Mouse (Mus musculus): Measurements from ENCODE around the gene Mcoln2.
A peak's percentile ranks its signal among the peaks of the same experiment; 100 is the strongest.
"Not testable (repeated sequence)": the region's sequence is repeated elsewhere in the genome, so short reads cannot be mapped to it uniquely, and the experiment has no call there.

Mcoln2 gene

DNA sequence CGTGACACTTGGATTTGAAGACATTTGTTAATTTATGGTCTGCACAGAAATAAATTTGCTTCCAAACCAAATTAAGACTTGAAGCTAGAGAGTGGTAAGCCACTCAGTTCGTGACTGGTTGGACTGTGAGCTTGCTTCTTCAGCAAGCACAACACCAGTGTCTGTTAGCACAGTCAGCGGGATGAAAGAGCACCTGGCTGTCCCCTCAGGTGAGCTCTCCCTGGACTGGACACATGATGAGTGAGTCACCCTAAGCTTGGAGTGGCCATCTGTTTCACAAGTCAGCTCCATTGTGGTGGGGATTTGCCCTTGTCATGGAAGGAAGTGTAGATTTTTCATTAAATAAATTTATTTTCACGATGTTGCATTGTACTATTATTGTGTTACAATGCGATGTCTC lies 45.5 kb downstream of the Mcoln2 start:
- no peak for DNase-seq

DNA sequence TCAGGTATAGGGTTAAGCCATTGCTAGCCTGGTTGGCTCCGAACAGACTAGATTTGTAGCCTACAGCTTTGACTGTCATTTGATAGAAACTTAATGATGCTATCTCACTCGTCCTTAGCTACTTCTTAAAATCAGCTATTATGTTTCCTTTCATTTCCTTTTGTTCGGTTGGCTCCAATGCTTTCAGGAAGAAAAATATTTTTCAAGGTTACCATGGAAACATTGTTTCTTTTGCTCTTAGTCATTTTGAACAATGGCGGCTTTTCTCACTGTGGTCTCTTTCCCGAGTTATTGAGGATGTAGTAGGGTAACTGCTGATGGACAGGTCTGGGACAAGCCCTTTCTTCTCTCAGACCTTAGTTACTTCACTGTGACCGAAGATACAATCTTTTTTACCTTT lies 46.7 kb downstream of the Mcoln2 start:
- DNase-seq = no peak

DNA sequence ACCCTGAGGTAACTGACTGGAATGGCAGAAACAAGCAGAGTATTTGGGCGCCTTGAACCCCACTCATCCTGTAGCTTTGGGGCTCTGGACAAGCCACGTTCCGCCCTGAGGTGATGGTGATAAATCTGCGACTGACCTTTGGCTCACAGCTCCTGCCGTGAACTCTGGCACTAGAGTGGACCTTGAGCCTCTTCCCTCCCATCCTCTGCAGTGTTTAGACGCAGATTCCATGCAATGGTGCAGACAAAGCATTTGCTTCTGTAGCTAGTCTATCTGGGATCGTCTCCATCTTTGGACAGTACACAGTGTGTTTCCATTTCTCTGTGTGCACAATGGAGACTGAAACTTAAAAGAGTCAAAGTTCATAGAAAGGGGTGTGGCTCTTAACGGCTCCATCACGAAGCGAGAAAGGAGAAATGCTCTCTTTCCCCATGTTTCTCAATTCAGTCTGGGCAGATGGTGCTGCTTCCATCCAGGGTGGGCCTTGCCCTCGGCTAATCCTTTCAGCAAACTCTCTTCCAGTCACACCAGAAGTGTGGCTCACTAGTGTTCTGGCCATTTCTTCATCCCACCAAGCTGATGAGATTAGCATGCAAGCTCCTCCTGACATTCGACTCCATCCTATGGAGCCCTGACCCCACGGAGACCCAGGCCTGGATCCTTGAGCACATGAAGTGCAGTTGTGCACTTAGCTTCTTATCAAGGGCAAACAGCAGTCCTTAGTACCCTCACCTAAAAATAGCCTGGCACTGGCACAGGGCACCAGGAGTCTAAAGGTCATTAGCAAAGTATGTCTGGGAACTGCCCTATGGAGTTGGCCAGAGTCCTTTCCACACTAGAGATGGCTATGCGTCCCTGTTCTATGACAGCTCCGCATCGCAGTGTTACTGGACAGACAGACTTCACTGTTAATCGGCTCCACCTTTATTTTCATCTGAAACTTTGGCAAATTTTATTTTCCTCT lies 47.4 kb downstream of the Mcoln2 start:
- DNase-seq = no peak

DNA sequence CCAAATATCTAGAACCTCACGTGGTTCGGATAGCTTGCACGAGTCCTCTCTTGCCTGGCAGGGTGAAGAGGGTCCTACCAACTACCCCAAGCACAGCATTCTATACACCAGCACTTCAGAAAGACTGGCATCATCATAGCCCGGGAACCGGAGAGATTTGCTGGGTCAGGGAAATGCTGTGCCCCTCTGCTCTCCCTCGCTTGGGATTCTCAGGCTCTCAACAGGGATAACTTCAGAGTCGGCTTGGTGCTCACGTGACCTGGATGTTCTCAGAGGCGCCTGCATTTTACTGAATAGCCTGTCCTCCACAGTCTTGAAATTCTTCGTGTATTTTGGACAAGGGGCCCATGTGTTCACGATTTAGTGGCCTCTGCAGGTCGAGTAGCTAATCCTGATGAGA lies 48.2 kb downstream of the Mcoln2 start:
- no peak for DNase-seq

DNA sequence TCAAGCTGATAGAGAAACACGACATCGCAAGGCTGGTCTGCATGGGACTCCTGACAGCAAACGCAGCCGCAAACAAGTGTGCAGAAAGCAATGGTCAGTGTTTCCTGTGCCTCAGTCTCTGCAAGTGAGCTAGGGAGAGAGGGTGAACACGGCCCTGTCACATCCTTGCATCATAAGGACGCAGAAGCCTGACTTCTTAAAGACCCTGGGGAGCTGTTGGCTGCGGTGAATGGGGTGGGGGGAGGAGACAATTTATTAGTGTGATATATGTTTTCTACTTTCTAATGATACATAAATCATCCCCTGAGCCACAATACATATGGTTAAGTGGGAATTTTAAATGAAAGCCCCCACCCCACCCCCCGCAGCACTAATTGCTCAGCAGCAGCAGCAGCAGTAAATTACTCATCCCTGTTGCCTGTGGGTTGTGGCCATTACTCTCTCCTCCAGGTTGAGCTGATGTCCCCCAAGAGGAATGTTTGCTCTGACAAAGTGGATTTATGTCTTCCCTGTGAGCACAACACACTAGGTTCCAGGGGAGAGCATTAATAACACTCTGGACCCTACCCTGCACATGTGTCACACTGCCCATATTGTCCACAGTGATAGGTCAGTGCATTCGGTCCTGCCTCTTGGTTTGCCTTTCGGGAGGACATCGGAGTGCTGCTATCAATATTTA lies 49.3 kb downstream of the Mcoln2 start:
- DNase-seq = no peak

DNA sequence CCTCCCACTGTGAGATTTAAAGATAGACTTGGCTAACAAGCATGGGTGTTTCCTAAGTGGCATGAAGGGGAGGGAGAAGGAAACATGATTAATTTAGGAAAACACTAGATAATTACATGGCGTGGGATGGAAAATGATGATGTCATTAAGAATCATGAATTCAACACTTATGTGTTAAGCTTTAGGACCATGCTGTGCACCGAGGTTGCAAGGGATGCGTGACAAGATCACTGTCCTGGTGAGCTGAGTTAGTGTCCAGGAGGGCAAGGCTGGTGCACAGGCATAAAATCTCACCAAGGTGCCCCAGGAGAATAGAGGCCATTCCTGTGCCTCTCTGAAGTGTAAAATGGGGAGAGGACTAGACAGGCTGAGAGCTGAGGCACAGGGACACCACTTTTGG lies 49.9 kb downstream of the Mcoln2 start:
- no peak for DNase-seq

DNA sequence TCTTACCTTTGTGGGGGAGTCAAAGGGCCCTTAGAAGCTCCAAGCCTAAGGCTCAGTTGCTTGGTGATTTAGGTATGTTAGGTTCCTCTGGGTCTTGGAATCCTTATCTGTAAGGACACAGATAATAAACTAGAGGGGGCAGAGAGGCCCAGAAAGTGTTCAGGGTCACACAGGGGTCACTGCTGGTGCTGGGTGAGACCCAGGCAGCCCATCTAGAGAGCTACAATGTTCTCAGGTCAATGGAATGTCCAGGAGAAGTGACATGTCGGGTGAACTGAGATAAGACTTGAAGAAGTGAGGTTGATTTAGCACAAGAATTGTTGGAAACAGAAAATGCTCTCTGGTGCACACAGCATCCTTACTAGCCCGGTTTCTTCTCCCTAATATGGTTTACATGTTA lies 54.7 kb downstream of the Mcoln2 start:
- DNase-seq = no peak

DNA sequence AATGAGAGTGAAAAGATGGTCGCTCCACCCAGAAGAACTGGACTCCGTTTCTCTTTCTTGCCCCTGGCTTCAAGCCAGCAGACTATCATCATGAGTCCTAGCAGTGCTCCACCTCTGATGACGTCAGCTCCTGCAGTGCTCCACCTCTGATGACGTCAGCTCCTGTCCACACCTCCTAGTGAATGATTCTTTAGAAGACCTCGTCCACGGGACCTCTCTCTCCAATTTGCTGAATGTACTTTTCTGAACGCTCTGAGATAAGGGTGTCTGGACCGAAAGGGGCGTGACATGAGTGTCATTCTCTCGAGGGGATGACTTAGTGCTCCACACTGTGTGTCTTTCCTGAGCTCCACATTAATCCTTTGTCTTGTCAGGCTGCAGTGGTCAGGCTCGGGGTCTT lies 55.7 kb downstream of the Mcoln2 start:
- no peak for DNase-seq

DNA sequence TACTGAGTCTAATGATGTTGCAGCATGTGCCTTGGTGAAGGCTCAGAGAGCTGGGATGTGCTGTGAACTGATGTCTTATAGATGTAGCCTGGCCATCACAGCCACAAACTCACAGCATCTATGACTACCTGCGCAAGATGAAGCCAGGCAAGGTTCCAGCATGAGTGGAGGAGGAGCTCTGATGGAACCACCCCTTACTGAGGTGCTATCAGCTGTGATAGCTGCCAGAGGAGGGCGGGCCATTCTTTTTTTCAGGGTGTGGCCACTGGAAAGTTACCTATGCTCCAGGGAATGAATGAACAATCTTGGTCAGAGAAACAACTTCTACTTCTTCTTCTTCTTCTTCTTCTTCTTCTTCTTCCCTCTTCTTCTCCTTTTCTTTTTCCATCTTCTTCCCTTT lies 57.0 kb downstream of the Mcoln2 start:
- no peak for DNase-seq

DNA sequence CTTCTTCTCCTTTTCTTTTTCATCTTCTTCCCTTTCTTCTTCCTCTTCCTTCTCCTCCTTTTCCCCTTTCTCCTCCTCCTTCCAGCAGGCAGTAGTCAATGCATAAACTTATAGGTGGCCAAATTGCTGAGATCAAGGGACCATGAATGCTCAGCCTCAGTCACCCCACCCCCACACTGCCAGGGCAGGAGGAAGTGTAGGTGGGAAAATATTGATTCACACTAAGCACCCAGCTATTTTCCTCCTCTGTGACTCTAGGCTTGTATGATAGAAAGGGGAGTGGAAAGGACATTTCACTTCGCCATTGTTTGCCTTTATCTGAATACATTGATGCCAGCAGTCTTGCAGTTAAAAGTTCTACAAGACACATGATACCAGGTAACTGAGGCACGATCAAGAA lies 57.8 kb downstream of the Mcoln2 start:
- no peak for DNase-seq

DNA sequence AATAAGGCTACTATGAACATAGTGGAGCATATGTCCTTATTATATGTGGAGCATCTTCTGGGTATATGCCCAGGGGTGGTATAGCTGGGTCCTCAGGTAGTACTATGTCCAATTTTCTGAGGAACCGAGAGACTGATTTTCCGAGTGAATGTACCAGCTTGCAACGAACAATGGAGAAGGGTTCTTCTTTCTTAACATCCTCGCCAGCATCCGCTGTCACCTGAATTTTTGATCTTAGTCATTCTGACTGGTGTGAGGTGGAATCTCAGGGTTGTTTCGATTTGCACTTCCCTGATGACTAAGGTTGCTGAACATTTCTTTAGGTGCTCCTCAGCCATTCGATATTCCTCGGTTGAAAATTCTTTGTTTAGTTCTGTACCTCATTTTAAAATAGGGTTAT lies 60.1 kb downstream of the Mcoln2 start:
- not testable (repeated sequence) for DNase-seq

DNA sequence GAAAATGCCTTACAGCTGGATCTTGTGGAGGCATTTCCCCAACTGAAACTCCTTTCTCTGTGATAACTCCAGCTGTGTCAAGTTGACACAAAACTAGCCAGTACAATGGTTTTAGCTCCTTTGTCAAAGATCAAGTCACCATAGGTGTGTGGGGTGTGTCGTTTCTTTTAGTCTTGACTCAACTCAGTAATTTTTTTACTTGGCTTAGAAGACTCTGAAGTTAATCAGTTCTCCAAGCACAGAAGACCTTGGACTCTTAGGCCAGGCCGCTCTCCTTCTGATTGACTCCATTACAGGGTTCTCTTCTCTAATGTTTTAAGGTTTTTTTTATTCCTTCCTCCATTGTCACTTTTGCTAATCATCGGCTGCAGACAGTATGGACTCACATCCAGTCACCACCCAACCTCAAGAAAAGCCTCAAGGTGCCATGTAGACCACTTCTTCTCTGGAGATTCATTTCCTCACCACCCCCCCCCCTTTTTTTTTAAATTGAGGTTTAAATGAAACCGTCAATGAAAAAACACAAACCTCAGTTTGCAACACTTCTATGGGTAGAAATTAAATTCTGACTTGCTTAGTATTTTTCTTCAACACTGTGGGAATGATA lies 61.6 kb downstream of the Mcoln2 start:
- no peak for DNase-seq

DNA sequence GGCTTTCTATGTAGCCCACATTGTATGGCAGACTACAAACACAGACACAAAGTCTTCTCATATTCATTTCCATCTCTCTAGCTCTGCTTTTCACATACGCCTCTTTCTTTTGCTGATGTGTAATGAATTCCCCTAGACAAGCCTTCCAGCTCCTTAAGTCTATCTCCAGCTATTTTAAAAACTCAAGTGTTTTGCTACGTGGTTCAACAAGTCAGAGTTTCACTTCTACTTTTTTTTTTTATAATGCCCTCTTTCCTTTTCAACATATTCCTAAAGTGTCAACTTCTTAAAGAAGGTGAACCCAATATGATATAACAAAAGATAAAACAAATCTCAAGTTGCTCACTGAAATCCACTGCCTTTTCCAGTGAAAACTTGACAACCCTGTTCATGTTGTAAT lies 62.3 kb downstream of the Mcoln2 start:
- no peak for DNase-seq

DNA sequence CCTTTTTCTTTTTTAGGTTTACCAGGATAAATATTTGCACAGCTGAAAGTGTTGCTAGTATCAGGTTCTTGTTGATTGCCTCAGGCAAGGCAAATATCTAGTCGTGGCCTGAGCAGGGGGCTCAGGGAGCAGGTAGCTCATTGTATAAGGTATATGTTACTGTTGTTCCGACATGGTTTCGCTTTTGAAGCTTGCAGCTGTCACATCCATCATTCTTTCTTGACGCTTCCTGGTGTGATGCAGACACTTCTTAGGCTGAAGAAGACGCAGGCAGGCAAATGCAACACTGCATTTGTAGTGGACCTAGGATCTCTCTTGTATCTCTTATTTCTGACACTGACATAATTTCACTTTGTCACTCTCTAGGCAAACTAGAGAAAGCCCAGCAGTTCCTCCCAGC lies 63.7 kb downstream of the Mcoln2 start:
- no peak for DNase-seq

DNA sequence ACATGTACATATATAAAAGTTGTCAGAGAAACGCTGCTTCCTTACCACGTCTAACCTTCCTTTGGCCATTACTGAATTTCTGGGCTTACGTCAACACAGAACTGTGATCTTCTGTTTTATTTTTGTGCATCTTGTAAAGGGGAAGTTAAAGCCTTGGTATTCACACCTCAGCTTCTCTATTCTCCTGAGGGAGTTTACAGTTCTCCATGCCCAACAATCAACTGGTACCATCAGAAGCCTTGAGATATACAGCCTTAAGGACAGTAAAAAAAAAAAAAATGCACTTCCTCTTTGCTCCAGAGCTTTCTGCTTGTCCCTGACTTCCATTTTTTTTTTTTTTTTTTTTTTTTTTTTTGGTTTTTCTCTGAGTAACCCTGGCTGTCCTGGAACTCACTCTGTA lies 66.9 kb downstream of the Mcoln2 start:
- no peak for DNase-seq

DNA sequence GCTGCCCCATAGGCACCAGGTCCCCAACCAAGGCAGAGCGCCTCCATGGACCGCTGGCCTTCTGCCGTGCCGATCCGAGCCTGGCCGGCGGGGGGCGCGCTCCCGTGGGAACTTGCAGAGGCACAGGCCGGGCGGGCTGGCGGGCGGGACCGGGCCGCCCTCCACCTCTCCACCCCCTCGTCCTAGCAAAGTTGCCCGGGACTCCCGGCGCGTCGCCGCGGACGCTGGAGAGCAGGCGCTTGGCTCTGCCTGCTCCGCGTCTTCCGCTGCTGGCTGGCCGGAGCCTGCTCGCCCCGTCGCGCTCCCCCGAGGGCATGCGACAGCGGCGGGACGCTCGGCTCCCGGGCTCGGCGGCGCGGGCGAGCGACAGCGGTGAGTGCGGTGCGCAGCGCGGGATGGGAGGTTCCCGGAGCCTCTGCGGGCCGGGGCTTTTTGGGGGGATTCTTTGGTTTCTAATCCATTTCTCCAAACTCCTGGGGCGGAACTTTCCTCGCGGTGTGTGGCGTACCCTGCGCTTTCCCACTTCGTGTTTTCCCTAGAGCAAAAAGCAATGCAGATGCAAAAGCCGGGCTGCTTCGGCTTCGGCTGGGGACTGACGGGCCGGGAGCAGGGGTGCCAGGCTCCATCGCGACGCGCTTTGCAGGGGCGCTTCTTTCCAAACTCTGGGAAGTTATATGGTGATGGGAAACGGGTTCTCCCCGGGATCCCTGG lies 71.3 kb downstream of the Mcoln2 start, which contains the start of gene Lpar3:
Gene Lpar3 (plus strand): TSS at position 188 of the 711 bp plus-strand sequence.
- peak; percentile 4 for DNase-seq

DNA sequence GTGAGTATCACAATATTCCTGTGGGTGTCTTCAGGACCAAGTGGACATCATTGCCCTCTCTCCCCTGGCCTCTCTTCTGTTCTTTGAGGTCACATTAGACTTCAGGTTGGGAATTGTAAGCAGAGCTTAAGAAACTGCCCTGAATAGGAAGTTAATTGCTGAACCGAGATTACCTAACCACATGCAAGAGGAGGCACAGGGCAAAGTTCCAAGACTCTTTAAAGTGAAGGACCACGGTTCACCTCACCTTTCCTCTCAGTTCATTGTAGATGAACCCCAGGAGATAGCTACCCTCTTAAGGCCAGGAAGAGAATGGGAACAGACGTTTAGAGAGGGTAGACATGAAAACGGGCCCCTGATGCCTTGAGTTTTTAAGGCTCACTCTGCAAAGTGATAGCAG lies 74.6 kb downstream of the Mcoln2 start:
- DNase-seq = no peak

DNA sequence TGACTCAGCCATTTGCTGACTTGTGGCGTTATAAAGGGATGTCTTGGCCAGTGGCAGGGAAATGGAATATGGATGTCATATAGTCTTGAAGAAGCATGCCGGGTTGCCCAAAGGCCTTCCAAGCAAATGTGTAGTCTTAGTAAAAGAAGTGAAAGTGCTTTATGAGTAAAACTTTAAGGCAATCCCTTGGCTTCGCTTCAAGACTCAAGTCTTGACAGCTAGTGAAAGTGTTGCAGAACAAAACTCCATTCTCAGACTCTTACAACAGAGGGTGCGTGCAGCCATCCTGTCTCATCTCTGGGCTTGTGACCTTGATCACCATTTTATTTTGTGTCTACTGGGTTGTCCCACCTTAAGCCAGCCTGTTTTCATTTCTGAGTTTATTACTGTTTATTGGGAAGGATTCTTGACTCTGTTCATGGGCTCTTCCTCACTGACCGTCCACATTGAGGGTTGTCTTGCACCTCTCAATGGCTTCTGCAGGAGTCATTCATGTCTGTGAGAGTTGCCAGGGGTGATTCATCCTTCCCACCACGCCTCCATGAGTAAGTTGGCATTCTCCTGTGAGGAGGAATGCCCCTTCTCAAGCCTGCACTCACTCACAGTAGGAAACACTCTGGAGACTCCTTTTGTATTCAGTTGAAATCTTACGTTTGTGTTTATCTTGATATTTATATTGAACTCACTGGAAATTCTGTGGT lies 75.6 kb downstream of the Mcoln2 start:
- DNase-seq = no peak

DNA sequence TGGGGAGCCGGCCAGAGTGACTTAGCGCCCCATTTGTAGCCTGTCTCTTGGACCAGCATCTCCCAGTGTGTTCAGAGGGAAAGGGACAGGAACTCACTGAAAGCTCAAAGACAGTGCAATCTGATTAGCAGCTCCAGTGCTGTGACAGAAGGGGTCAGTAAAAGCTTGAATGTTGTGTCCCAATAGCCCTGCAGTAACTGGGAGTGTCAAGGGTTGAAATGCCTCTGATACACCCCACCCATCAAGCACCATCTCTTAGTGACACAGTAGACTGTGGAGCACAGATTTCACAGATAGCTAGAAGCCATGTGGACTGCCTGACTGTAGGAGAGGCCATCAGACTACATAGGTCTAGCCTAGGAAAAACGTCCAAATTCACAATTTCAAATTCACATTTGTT lies 77.8 kb downstream of the Mcoln2 start:
- no peak for DNase-seq

DNA sequence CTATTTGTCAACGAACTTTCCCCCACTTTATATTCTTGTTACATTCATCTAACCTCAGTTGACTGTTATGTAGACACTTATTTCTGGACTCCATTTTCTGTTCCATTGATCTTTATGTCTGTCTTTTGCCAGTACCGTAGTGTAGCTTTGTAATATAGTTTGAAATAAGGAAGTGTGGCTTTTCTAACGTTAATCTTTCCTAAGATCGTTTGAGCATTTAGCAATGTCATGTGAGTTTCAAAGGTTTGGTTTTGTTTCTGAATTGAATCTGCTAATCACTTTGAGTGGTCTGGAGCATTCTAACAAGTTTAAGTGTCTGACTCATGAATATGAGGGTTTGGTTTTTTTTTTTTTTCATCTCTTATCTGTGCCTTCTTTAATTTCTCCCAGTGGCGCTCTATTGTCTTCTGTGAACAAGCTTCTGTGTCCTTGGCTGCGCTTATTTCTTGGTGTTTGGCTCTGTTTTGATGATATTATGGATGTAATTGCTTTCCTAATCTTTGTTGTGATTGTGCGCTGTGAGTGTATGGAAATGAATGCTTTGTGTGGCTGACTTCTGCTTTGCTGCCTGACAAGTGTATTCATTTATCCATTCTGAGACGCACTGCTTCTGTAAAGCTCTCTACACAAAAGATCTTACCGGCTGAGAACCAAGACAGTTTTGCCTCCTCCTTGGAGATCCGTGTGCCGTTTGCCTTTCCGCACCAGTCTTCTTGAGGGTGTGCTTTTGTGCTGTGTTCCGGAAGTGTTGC lies 79.1 kb downstream of the Mcoln2 start:
- DNase-seq = no peak

DNA sequence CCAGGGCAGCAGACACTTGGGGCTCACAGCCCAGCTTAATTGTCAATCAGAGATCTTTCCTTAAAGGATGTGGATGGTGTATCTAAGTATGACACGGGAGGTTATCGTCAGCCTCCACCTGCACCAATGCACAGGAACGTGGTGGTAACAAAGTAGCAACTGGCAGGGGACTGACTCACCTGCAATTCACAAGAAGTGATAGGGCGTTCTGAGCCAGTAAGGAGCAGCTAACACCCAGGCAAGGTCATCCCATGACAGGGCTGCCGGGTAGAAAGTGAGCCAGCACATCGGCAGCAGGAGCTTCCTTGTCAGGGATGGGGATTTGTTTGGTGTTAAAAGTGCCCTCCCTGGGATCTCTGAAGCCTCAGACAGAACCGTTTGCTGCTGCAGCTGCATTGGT lies 83.1 kb downstream of the Mcoln2 start:
- DNase-seq = no peak

DNA sequence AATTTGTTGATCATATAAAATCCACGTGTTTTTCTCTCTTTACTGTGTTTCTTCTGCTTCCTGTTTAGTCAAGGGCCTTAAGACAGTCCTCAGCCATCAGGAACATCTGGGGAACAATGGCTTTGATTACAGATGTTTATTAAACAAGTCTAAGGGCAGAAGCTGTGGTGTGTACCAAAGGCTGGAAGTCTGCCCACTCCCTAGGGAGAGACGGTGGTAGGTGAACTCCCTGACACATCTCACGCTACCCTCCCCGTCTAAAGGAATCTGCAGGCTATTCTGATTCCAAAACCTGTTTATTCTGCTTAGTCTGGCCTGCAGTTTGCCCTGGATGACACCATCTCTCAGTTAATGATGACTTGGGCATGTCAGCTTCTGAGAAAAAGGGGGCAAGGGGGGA lies 84.1 kb downstream of the Mcoln2 start:
- no peak for DNase-seq
